Mouse (Mus musculus) hindbrain, embryonic 14.5 days (tissue): ENCODE measurements at regions not wholly inside any gene's neighbourhood (a gene's known extent, or its start where the extent isn't known, plus 50 kb on each side); places are given as distances from the start of the nearest gene placed in this dataset.

Source experiments
- ATAC-seq: fragments of 200-750 bp; cut with Nextera tagmentation; 2 replicates; pipeline ENCODE4 v1.8.0; 2017; ENCODE audit warnings: moderate number of reproducible peaks, mild to moderate bottlenecking, moderate TSS enrichment, moderate library complexity; ENCODE audit not compliant: low FRiP score
- DNase-seq: peaks from one replicate; pipeline ENCODE4 v3.0.0-alpha.2; 2015; ENCODE audit warnings: low spot score
- H3K27ac ChIP-seq: fragments of 300-500 bp; sonication (generic); 2 replicates; pipeline ENCODE4 v1.5.1; 2014; ENCODE audit warnings: mild to moderate bottlenecking, moderate library complexity
- H3K27me3 ChIP-seq: fragments of 300-500 bp; sonication (generic); 2 replicates; pipeline ENCODE4 v1.6.1; 2014; ENCODE audit warnings: mild to moderate bottlenecking, low read length, mixed read lengths; ENCODE audit not compliant: control insufficient read depth, insufficient read depth
- H3K36me3 ChIP-seq: fragments of 300-500 bp; sonication (generic); replicated peaks from 2 replicates; pipeline ENCODE4 v1.6.1; 2014; ENCODE audit not compliant: control insufficient read depth, insufficient read depth
- H3K4me1 ChIP-seq: fragments of 300-500 bp; sonication (generic); replicated peaks from 2 replicates; pipeline ENCODE4 v1.6.1; 2014; ENCODE audit warnings: antibody characterized with exemption, low read length, mixed read lengths; ENCODE audit not compliant: control insufficient read depth, insufficient read depth
- H3K4me2 ChIP-seq: fragments of 300-500 bp; sonication (generic); replicated peaks from 2 replicates; pipeline ENCODE4 v1.6.1; 2014; ENCODE audit warnings: mild to moderate bottlenecking, moderate library complexity
- H3K4me3 ChIP-seq: fragments of 300-500 bp; sonication (generic); replicated peaks from 2 replicates; pipeline ENCODE4 v1.5.1; 2014; ENCODE audit warnings: mild to moderate bottlenecking, low read length
- H3K9ac ChIP-seq: fragments of 300-500 bp; sonication (generic); 2 replicates; pipeline ENCODE4 v1.6.1; 2014
- H3K9me3 ChIP-seq: fragments of 300-500 bp; sonication (generic); 2 replicates; pipeline ENCODE4 v1.6.1; 2016; ENCODE audit warnings: low read length; ENCODE audit not compliant: control insufficient read depth
- WGBS: fragments of 180-500 bp; shearing (Covaris S2); extraction: QIAGEN DNeasy Blood & Tissue Kit; methylation state at CpG from one replicate; pipeline ENCODE4 v1.1.7; 2014; 5-methylcytosine and 5-hydroxymethylcytosine counted together

GRCm38 (mm10) chr2:170281311-170282008 lies 133.6 kb upstream of the Zfp217 start:
- 0 out of 2 replicates have a peak, but pooled peaks cover 4% of the 10 kb centered on the region for H3K27me3 ChIP-seq
- H3K4me2 ChIP-seq, result no peak overlapping the region
- H3K4me1 ChIP-seq, result 0 out of 2 replicates have a peak, but pooled peaks cover 4% of the 10 kb centered on the region
- no peak overlapping the region for H3K9ac ChIP-seq
- no peaks in the 10 kb centered on the region for H3K9me3 ChIP-seq
- H3K27ac ChIP-seq, result no peak overlapping the region
- ATAC-seq, result no peak
- no peak for DNase-seq
- whole genome bisulfite sequencing, result 77% methylated on average over 6 of the region's 6 CpGs
- no peaks in the 10 kb centered on the region for H3K36me3 ChIP-seq
- no peak overlapping the region for H3K4me3 ChIP-seq

- no peak for ATAC-seq
These were observed 132.8 kb upstream of the Zfp217 start for GRCm38 (mm10) chr2:170280733-170281132.

GRCm38 (mm10) chr2:170277896-170278295 lies 130.0 kb upstream of the Zfp217 start:
- 78% methylated on average over 8 of the region's 8 CpGs for WGBS
- Histone ChIP-seq H3K36me3 (no peaks in the 10 kb centered on the region), H3K9ac (no peak overlapping the region), H3K27ac (no peak overlapping the region), H3K9me3 (no peaks in the 10 kb centered on the region), H3K4me3 (no peak overlapping the region), H3K4me1 (no peaks in the 10 kb centered on the region), H3K27me3 (no peaks in the 10 kb centered on the region), H3K4me2 (no peak overlapping the region)
- no peak for ATAC-seq
- no peak for DNase-seq

More at GRCm38 (mm10) chr2:170280733-170281132, 132.8 kb upstream of the Zfp217 start:
- Histone ChIP-seq H3K36me3 (no peaks in the 10 kb centered on the region), H3K4me2 (no peak overlapping the region), H3K27ac (no peak overlapping the region), H3K9me3 (no peaks in the 10 kb centered on the region), H3K4me3 (no peak overlapping the region), H3K27me3 (no peaks in the 10 kb centered on the region), H3K4me1 (no peaks in the 10 kb centered on the region), H3K9ac (no peak overlapping the region)
- 65% methylated on average over 6 of the region's 6 CpGs for WGBS
- no peak for DNase-seq

- H3K36me3 ChIP-seq, result no peaks in the 10 kb centered on the region
- 87% methylated on average over 18 of the region's 18 CpGs for WGBS
- no peaks in the 10 kb centered on the region for H3K4me1 ChIP-seq
- no peak overlapping the region for H3K4me2 ChIP-seq
- no peak overlapping the region for H3K27ac ChIP-seq
- H3K4me3 ChIP-seq, result no peak overlapping the region
- DNase-seq (no peak), ATAC-seq (no peak)
- no peak overlapping the region for H3K9ac ChIP-seq
- no peaks in the 10 kb centered on the region for H3K27me3 ChIP-seq
- no peaks in the 10 kb centered on the region for H3K9me3 ChIP-seq
These were observed 129.4 kb upstream of the Zfp217 start for GRCm38 (mm10) chr2:170277182-170277767.

- no peak overlapping the region for H3K4me3 ChIP-seq
- no peaks in the 10 kb centered on the region for H3K27me3 ChIP-seq
- WGBS, result 74% methylated on average over 4 of the region's 4 CpGs
- no peaks in the 10 kb centered on the region for H3K9me3 ChIP-seq
- ATAC-seq (no peak), DNase-seq (no peak)
- H3K27ac ChIP-seq, result no peak overlapping the region
- H3K36me3 ChIP-seq, result no peaks in the 10 kb centered on the region
- H3K4me1 ChIP-seq, result no peaks in the 10 kb centered on the region
- H3K4me2 ChIP-seq, result no peak overlapping the region
- H3K9ac ChIP-seq, result no peak overlapping the region
These were observed 127.8 kb upstream of the Zfp217 start for GRCm38 (mm10) chr2:170275687-170276086.

- no peaks in the 10 kb centered on the region for H3K36me3 ChIP-seq
- no peaks in the 10 kb centered on the region for H3K27me3 ChIP-seq
- H3K27ac ChIP-seq, result no peak overlapping the region
- H3K9ac ChIP-seq, result no peak overlapping the region
- H3K4me1 ChIP-seq, result no peaks in the 10 kb centered on the region
- H3K4me3 ChIP-seq, result no peak overlapping the region
- no peaks in the 10 kb centered on the region for H3K9me3 ChIP-seq
- ATAC-seq (no peak), DNase-seq (no peak)
- 84% methylated on average over 11 of the region's 11 CpGs for WGBS
- H3K4me2 ChIP-seq, result no peak overlapping the region
These were observed 122.1 kb upstream of the Zfp217 start for GRCm38 (mm10) chr2:170269926-170270577.

- 47% methylated on average over 8 of the region's 8 CpGs for WGBS
- Histone ChIP-seq H3K4me1 (no peaks in the 10 kb centered on the region), H3K9ac (no peak overlapping the region), H3K36me3 (no peaks in the 10 kb centered on the region), H3K4me2 (no peak overlapping the region), H3K9me3 (no peaks in the 10 kb centered on the region), H3K27ac (no peak overlapping the region), H3K4me3 (no peak overlapping the region), H3K27me3 (no peaks in the 10 kb centered on the region)
- no peak for DNase-seq
- ATAC-seq, result no peak
These were observed 120.2 kb upstream of the Zfp217 start for GRCm38 (mm10) chr2:170268080-170268479.

GRCm38 (mm10) chr2:170267152-170267551 lies 119.2 kb upstream of the Zfp217 start:
- Histone ChIP-seq H3K9ac (peak overlapping the region; percentile 39), H3K27me3 (no peaks in the 10 kb centered on the region), H3K36me3 (no peaks in the 10 kb centered on the region), H3K4me3 (peak overlapping the region; percentile 19), H3K4me1 (no peaks in the 10 kb centered on the region), H3K27ac (no peak overlapping the region), H3K9me3 (no peaks in the 10 kb centered on the region), H3K4me2 (peak overlapping the region; percentile 51)
- 12% methylated on average over 12 of the region's 12 CpGs for WGBS
- DNase-seq (peak; percentile 50), ATAC-seq (no peak)

GRCm38 (mm10) chr2:170266407-170267101 lies 118.7 kb upstream of the Zfp217 start:
- DNase-seq (peak; percentile 36), ATAC-seq (no peak)
- Histone ChIP-seq H3K27me3 (no peaks in the 10 kb centered on the region), H3K9ac (peak overlapping the region; percentile 39), H3K36me3 (no peaks in the 10 kb centered on the region), H3K4me1 (no peaks in the 10 kb centered on the region), H3K9me3 (no peaks in the 10 kb centered on the region), H3K4me2 (peak overlapping the region; percentile 51), H3K4me3 (peak overlapping the region; percentile 19), H3K27ac (no peak overlapping the region)
- WGBS, result 21% methylated on average over 16 of the region's 16 CpGs
